Mouse (Mus musculus) MEL (cell line): ENCODE measurements around the gene Lrrfip1. TPM values are rescaled to one million over a fixed set of nuclear protein-coding genes. Genes with fewer than 3 reads are reported as not detected.

Experiments used
- DNase-seq: peaks from one replicate; pipeline ENCODE4 v3.0.0; 2011; ENCODE audit warnings: low read depth, low spot score
- H3K27ac ChIP-seq: 2 replicates; pipeline ENCODE4 v1.5.1; 2012; ENCODE audit warnings: low read depth, mild to moderate bottlenecking, control low read depth, low read length, moderate library complexity; ENCODE audit not compliant: control insufficient read depth
- H3K27me3 ChIP-seq, 2 experiments: fragments of 150-350 bp in 1 of 2; sonication (generic) in 1 of 2; 2 replicates each; pipeline ENCODE4 v1.6.1; 2012; ENCODE audit warnings: low read length in 2 of 2, mild to moderate bottlenecking in 2 of 2, improper control_type of control experiment in 1 of 2, moderate library complexity in 1 of 2; ENCODE audit not compliant: insufficient read depth in 2 of 2, control insufficient read depth in 1 of 2
- H3K36me3 ChIP-seq, 2 experiments: 2 replicates each; pipeline ENCODE4 v1.6.1; 2012 to 2014; ENCODE audit warnings: low read length in 2 of 2, improper control_type of control experiment in 1 of 2, inconsistent platforms in 1 of 2, mild to moderate bottlenecking in 1 of 2; ENCODE audit not compliant: insufficient read depth in 2 of 2, control insufficient read depth in 1 of 2
- H3K4me1 ChIP-seq, 2 experiments: fragments of 150-350 bp in 1 of 2; sonication (generic) in 1 of 2; 2 replicates each; pipeline ENCODE4 v1.6.1; 2012; ENCODE audit warnings: low read length in 2 of 2, improper control_type of control experiment in 1 of 2, mild to moderate bottlenecking in 1 of 2; ENCODE audit not compliant: insufficient read depth in 2 of 2, control insufficient read depth in 1 of 2
- H3K4me3 ChIP-seq, 2 experiments: fragments of 150-350 bp in 1 of 2; sonication (generic) in 1 of 2; 2 replicates each; pipeline ENCODE4 v1.5.1; 2012; ENCODE audit warnings: low read depth in 2 of 2, low read length in 2 of 2, mild to moderate bottlenecking in 2 of 2, moderate library complexity in 2 of 2, control low read depth in 1 of 2, improper control_type of control experiment in 1 of 2; ENCODE audit not compliant: control insufficient read depth in 1 of 2, insufficient read depth in 1 of 2
- H3K79me2 ChIP-seq: 2 replicates; pipeline ENCODE4 v1.6.1; 2012; ENCODE audit warnings: mild to moderate bottlenecking, low read length, moderate library complexity; ENCODE audit not compliant: control insufficient read depth, poor library complexity, insufficient read depth
- H3K9ac ChIP-seq: 2 replicates; pipeline ENCODE4 v1.6.1; 2012; ENCODE audit warnings: low read depth, mild to moderate bottlenecking, control low read depth, low read length, moderate library complexity; ENCODE audit not compliant: control insufficient read depth, poor library complexity, severe bottlenecking
- H3K9me3 ChIP-seq: fragments of 150-350 bp; sonication (generic); replicated peaks from 2 replicates; pipeline ENCODE4 v1.6.1; 2012; ENCODE audit warnings: mild to moderate bottlenecking, low read length, improper control_type of control experiment, moderate library complexity; ENCODE audit not compliant: insufficient read depth
- BHLHE40 ChIP-seq: IDR thresholded peaks from 2 replicates; pipeline ENCODE4 v1.6.1; 2012; ENCODE audit warnings: low read depth, mild to moderate bottlenecking, inconsistent platforms, low read length, improper control_type of control experiment, borderline replicate concordance
- CHD1 ChIP-seq: IDR thresholded peaks from 2 replicates; pipeline ENCODE4 v1.6.1; 2012; ENCODE audit warnings: low read depth, mild to moderate bottlenecking, inconsistent platforms, low read length, improper control_type of control experiment
- E2F4 ChIP-seq: IDR thresholded peaks from 2 replicates; pipeline ENCODE4 v1.6.1; 2011; ENCODE audit warnings: low read depth, low read length, improper control_type of control experiment, borderline replicate concordance
- ELF1 ChIP-seq: IDR thresholded peaks from 2 replicates; pipeline ENCODE4 v1.6.1; 2014; ENCODE audit warnings: low read depth, mild to moderate bottlenecking, inconsistent platforms, low read length, improper control_type of control experiment, moderate library complexity
- EP300 ChIP-seq, 2 experiments: IDR thresholded peaks; 2 replicates each; pipeline ENCODE4 v1.6.1; 2011; ENCODE audit warnings: improper control_type of control experiment in 2 of 2, low read length in 2 of 2, low read depth in 1 of 2, mild to moderate bottlenecking in 1 of 2
- ETS1 ChIP-seq: IDR thresholded peaks from 2 replicates; pipeline ENCODE4 v1.6.1; 2012; ENCODE audit warnings: low read depth, mild to moderate bottlenecking, inconsistent platforms, low read length, improper control_type of control experiment, moderate library complexity
- GATA1 ChIP-seq: IDR thresholded peaks from 2 replicates; pipeline ENCODE4 v1.6.1; 2011; ENCODE audit warnings: low read depth, low read length, improper control_type of control experiment
- HCFC1 ChIP-seq: IDR thresholded peaks from 2 replicates; pipeline ENCODE4 v1.6.1; 2012; ENCODE audit warnings: low read depth, mild to moderate bottlenecking, inconsistent platforms, low read length, improper control_type of control experiment, moderate library complexity
- JUND ChIP-seq: IDR thresholded peaks from 2 replicates; pipeline ENCODE4 v1.6.1; 2011; ENCODE audit warnings: low read depth, mild to moderate bottlenecking, improper control_type of control experiment, low read length
- KAT2A ChIP-seq: conservative IDR thresholded peaks from 2 replicates; pipeline ENCODE4 v1.6.1; 2012; ENCODE audit warnings: low read depth, low read length, improper control_type of control experiment, inconsistent platforms
- MAX ChIP-seq: IDR thresholded peaks from 2 replicates; pipeline ENCODE4 v1.6.1; 2011; ENCODE audit warnings: low read length, improper control_type of control experiment
- MAZ ChIP-seq: IDR thresholded peaks from 2 replicates; pipeline ENCODE4 v1.6.1; 2012; ENCODE audit warnings: low read depth, mild to moderate bottlenecking, inconsistent platforms, low read length, improper control_type of control experiment
- MXI1 ChIP-seq: IDR thresholded peaks from 2 replicates; pipeline ENCODE4 v1.6.1; 2011; ENCODE audit warnings: mild to moderate bottlenecking, low read depth, low read length, improper control_type of control experiment
- MYC ChIP-seq: IDR thresholded peaks from 2 replicates; pipeline ENCODE4 v1.6.1; 2011; ENCODE audit warnings: low read depth, mild to moderate bottlenecking, low read length, improper control_type of control experiment, moderate library complexity
- NELFE ChIP-seq: IDR thresholded peaks from 2 replicates; pipeline ENCODE4 v1.6.1; 2011; ENCODE audit warnings: low read depth, low read length, improper control_type of control experiment
- POLR2A ChIP-seq, 2 experiments: IDR thresholded peaks; 2 replicates each; pipeline ENCODE4 v1.6.1; 2011 to 2012; ENCODE audit warnings: low read length in 2 of 2, mild to moderate bottlenecking in 2 of 2, control low read depth in 1 of 2, improper control_type of control experiment in 1 of 2, low read depth in 1 of 2, moderate library complexity in 1 of 2; ENCODE audit not compliant: control insufficient read depth in 1 of 2, insufficient read depth in 1 of 2, poor library complexity in 1 of 2
- RCOR1 ChIP-seq: IDR thresholded peaks from 2 replicates; pipeline ENCODE4 v1.6.1; 2012; ENCODE audit warnings: low read depth, mild to moderate bottlenecking, inconsistent platforms, low read length, improper control_type of control experiment
- SIN3A ChIP-seq: IDR thresholded peaks from 2 replicates; pipeline ENCODE4 v1.6.1; 2012; ENCODE audit warnings: low read length, improper control_type of control experiment, inconsistent platforms
- TAL1 ChIP-seq: IDR thresholded peaks from 2 replicates; pipeline ENCODE4 v1.6.1; 2012; ENCODE audit warnings: mild to moderate bottlenecking, inconsistent platforms, low read length, moderate library complexity, mixed read lengths
- TBP ChIP-seq: IDR thresholded peaks from 2 replicates; pipeline ENCODE4 v1.8.0; 2011; ENCODE audit warnings: low read depth, low read length, improper control_type of control experiment
- TCF12 ChIP-seq: IDR thresholded peaks from 2 replicates; pipeline ENCODE4 v1.6.1; 2014; ENCODE audit warnings: low read depth, mild to moderate bottlenecking, inconsistent platforms, low read length, improper control_type of control experiment, moderate library complexity
- USF1 ChIP-seq: IDR thresholded peaks from 2 replicates; pipeline ENCODE4 v1.6.1; 2014; ENCODE audit warnings: low read depth, mild to moderate bottlenecking, inconsistent platforms, low read length, improper control_type of control experiment, moderate library complexity
- USF2 ChIP-seq, 2 experiments: IDR thresholded peaks; 2 replicates each; pipeline ENCODE4 v1.6.1; 2011 to 2012; ENCODE audit warnings: improper control_type of control experiment in 2 of 2, low read length in 2 of 2, borderline replicate concordance in 1 of 2, inconsistent platforms in 1 of 2, low read depth in 1 of 2, mild to moderate bottlenecking in 1 of 2; ENCODE audit not compliant: insufficient read depth in 1 of 2
- ZMIZ1 ChIP-seq: IDR thresholded peaks from 2 replicates; pipeline ENCODE4 v1.6.1; 2012; ENCODE audit warnings: low read depth, mild to moderate bottlenecking, inconsistent platforms, low read length, improper control_type of control experiment, moderate library complexity
- ZNF384 ChIP-seq: IDR thresholded peaks from 2 replicates; pipeline ENCODE4 v1.6.1; 2012; ENCODE audit warnings: low read depth, mild to moderate bottlenecking, inconsistent platforms, low read length, improper control_type of control experiment
- polyA plus RNA-seq, 2 experiments: library from polyadenylated mRNA; stranded (reverse) in 1 of 2; unstranded in 1 of 2; fragments of >175 nt in 1 of 2; fragments of >200 nt in 1 of 2; gene quantifications; 2 replicates each; pipeline versions ENCODE4 v1.2.1 to v1.2.4; 2012; ENCODE audit warnings: low replicate concordance in 2 of 2, low read depth in 1 of 2; ENCODE audit not compliant: insufficient read length in 2 of 2, insufficient read depth in 1 of 2, missing spikeins in 1 of 2
- total RNA-seq: library from RNA; depleted of rRNA; stranded (reverse); fragments of 300-350 nt; gene quantifications from 2 replicates; pipeline ENCODE4 v1.2.3, GENCODE M21; 2012

Gene Lrrfip1
- total and polyA plus RNA-seq, 3 experiments, result 12.9 to 15.4 TPM; not detected in 1

DNA sequence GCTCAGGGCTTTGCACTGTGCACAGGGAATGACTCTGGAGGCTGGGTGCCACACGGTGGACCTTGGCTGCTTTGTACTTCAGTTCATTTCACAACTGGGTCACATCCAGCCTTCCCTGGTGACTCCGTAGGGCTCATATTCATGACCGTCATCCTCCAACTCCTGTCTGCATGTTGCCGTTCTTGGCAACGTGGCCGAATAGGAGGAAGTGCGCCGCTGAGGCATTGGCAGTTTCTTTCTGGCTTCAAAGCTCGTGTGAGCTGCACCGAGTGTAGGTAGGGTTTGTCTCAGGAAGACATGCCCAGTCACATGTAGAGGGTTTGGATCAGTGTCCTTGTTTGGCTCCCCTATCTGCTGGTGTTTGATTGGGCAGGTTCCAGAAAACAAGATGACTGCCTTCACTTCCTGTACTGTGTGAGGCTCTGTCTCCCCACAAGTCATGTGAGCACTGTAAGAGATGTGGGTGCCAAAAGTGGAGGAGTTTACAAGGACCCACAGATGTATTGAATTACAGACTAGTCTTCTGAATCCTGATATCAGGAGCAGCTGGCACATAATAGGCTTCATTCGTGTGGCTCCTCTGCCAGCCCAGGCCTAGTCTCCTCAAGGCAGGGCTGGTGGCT, 66.5 kb downstream of the Lrrfip1 start:
- peak; percentile 82 for DNase-seq
- H3K79me2 ChIP-seq, result no peaks in the 10 kb centered on the region; the same call in 1 of the 2 replicates
- H3K4me1 ChIP-seq, result peaks cover 21 to 36% of the 10 kb centered on the region in 2 experiments
- no peak overlapping the region for H3K4me3 ChIP-seq
- TF ChIP-seq BHLHE40 (peak; percentile 89), TAL1 (0 out of 2 replicates have a peak, but pooled peaks have one; percentile 25), ELF1 (no peak; the same call in 1 of the 2 replicates), EP300 (IDR thresholded peaks at IDR 0.05; ENCODE audit: low read depth in 1 of 2, low read length in 2 of 2) (peak in 1 of 2 experiments; percentile 65; a peak in 2 of 4 replicates), MYC (peak; percentile 75), JUND (no peak), TBP (no peak), HCFC1 (peak; percentile 37; the same call in 1 of the 2 replicates), CHD1 (no peak), USF2 (IDR thresholded peaks at IDR 0.05; ENCODE audit: borderline replicate concordance in 1 of 2, insufficient read depth in 1 of 2, low read depth in 1 of 2, low read length in 2 of 2) (0 out of 4 replicates have a peak, but pooled peaks of 1 of the 2 experiments have one; percentile 55), MXI1 (peak; percentile 81), ETS1 (peak; percentile 90), TCF12 (peak; percentile 59; the same call in 1 of the 2 replicates), MAZ (peak; percentile 20; the same call in 1 of the 2 replicates), POLR2A (IDR thresholded peaks at IDR 0.05; ENCODE audit: control insufficient read depth in 1 of 2, insufficient read depth in 1 of 2, low read depth in 1 of 2, low read length in 2 of 2, poor library complexity in 1 of 2) (no peak), USF1 (peak; percentile 91), ZNF384 (no peak), NELFE (no peak), SIN3A (peak; percentile 83), MAX (0 out of 2 replicates have a peak, but pooled peaks have one; percentile 47)
- no peaks in the 10 kb centered on the region for H3K9me3 ChIP-seq
- H3K27me3 ChIP-seq, result no peaks in the 10 kb centered on the region
- peaks cover 0 to 31% of the 10 kb centered on the region in 2 experiments; a peak in 3 of 4 replicates for H3K36me3 ChIP-seq
- peak overlapping the region; percentile 68 for H3K27ac ChIP-seq
- H3K9ac ChIP-seq, result peak overlapping the region; percentile 15

DNA sequence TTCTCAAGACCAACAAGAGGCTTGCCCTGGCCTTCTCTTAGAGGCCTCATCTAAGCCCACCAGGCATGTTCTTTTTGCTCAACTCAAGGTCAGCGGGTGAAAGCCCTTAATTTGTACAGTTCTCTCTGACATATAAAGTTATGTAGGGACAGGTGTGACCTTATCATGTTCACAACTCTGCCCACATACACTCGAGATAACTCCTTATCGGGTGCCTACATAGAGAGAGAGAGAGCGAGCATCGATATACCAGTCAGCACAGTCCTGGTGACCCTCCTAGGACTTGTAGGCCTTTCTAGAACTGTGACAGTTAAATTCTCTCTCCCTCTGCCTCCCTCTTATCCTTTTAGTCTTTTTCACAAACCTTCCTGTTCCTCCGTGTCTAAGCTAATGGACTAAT, 67.5 kb downstream of the Lrrfip1 start:
- peak overlapping the region; percentile 55 for H3K27ac ChIP-seq
- H3K4me1 ChIP-seq, result peaks cover 18 to 31% of the 10 kb centered on the region in 2 experiments
- H3K27me3 ChIP-seq, result no peaks in the 10 kb centered on the region
- TF ChIP-seq TCF12, result peak; percentile 91
- peak; percentile 48 to 78; a peak in 3 of 4 replicates for TF ChIP-seq EP300 (IDR thresholded peaks at IDR 0.05; ENCODE audit: low read depth in 1 of 2, low read length in 2 of 2)
- TF ChIP-seq NELFE, result no peak
- TF ChIP-seq E2F4, result no peak
- TF ChIP-seq ZMIZ1, result no peak
- no peak for TF ChIP-seq KAT2A
- no peak for TF ChIP-seq MYC
- TF ChIP-seq ETS1, result peak; percentile 71
- TF ChIP-seq GATA1, result peak; percentile 85
- TF ChIP-seq RCOR1, result no peak
- no peak for TF ChIP-seq BHLHE40
- TF ChIP-seq USF1, result no peak
- no peak for DNase-seq
- H3K9ac ChIP-seq, result 0 out of 2 replicates have a peak overlapping the region, but pooled peaks have one; percentile 18
- H3K79me2 ChIP-seq, result no peaks in the 10 kb centered on the region; the same call in 1 of the 2 replicates
- H3K4me3 ChIP-seq, result no peak overlapping the region
- no peaks in the 10 kb centered on the region for H3K9me3 ChIP-seq
- H3K36me3 ChIP-seq, result peaks cover 0 to 26% of the 10 kb centered on the region in 2 experiments; a peak in 2 of 4 replicates
